Mouse (Mus musculus) erythroblast, embryonic 14.5 days (primary cell): ENCODE measurements around the gene Tspo.

Experiments used
- GATA1 ChIP-seq: IDR thresholded peaks from 2 replicates; pipeline ENCODE4 v1.6.1; 2012; ENCODE audit warnings: low read length, inconsistent platforms, mixed read lengths
- TAL1 ChIP-seq: IDR thresholded peaks from 3 replicates; pipeline ENCODE4 v1.6.1; 2012; ENCODE audit warnings: low read length, inconsistent platforms, mixed read lengths

DNA sequence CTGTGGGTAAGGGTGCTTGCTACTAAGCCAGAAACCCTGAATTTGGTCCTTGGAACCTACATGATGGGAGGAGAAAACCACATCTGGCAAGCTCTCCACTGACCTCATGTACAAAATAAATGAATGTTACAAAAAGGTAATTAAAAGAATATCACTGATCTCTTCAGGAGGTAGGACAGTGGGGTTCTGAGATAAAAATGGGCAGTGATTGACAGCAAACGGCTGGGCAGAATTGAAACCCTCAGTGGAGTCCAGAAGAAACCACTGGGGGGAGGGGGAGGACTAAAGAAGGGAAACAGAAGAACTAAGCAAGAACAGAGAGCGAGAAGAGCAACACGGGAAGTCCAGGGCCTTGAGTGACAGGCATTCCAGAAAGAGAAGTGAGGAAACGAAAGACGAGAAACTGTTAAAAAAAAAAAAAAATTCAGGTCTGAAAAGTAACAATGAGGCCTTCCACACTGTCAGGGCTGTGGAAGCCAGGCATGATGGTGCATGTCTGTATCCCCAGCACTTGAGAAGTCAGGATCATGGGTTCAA lies 2.4 kb upstream of the Tspo start:
- TF ChIP-seq TAL1 (no peak), GATA1 (no peak)
